Mouse (Mus musculus) E14TG2a.4 (cell line): Measurements from ENCODE around the gene Cd244a.

ENCODE experiments used
- CTCF ChIP-seq: conservative IDR thresholded peaks from 2 replicates; pipeline ENCODE4 v1.5.1; 2014; ENCODE audit warnings: low read length
- POU5F1 ChIP-seq: IDR thresholded peaks from 2 replicates; pipeline ENCODE4 v1.6.1; 2014; ENCODE audit warnings: low read length, borderline replicate concordance

DNA sequence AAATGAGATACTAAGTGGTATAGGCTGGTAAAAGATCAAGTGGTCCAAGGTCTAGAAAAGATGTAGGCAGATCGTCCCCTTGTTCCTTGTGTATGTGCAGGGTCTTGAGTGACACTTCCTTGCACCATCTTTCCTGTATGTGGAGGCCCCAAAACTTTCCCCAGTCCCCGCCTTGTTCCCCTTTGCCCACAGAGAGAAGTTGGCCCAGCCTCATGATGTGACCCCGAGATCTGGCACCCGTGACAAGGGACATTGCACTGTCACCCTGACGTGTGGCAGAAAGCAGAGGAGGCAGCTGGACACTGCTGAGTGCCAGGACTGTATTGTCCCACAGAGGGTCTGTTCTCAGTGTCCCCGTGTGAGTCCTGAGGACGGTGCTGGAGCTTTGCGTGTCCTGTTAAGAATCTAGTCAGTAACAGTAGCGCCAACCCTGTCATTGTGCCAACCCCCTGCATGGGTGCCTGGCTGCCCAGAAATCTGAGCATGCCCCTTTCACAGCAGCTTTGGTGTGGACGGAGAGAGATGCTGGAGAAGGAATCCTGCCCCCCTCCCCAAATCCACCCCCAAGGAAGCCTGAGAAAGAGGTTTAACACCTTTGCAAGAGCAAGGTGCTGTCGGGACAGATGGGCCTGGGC lies 58.0 kb downstream of the Cd244a start:
- TF ChIP-seq CTCF, result no peak
- TF ChIP-seq POU5F1, result no peak
